Mouse (Mus musculus): ENCODE results near the gene Plekhh2. TPM values are rescaled to one million over a fixed set of nuclear protein-coding genes. Genes with fewer than 3 reads are reported as not detected.
"Not testable (repeated sequence)": the region's sequence is repeated elsewhere in the genome, so short reads cannot be mapped to it uniquely, and the experiment has no call there.

The Plekhh2 gene
- polyA plus RNA-seq, 1 experiment from 2014 or later, result 9.5 TPM

DNA sequence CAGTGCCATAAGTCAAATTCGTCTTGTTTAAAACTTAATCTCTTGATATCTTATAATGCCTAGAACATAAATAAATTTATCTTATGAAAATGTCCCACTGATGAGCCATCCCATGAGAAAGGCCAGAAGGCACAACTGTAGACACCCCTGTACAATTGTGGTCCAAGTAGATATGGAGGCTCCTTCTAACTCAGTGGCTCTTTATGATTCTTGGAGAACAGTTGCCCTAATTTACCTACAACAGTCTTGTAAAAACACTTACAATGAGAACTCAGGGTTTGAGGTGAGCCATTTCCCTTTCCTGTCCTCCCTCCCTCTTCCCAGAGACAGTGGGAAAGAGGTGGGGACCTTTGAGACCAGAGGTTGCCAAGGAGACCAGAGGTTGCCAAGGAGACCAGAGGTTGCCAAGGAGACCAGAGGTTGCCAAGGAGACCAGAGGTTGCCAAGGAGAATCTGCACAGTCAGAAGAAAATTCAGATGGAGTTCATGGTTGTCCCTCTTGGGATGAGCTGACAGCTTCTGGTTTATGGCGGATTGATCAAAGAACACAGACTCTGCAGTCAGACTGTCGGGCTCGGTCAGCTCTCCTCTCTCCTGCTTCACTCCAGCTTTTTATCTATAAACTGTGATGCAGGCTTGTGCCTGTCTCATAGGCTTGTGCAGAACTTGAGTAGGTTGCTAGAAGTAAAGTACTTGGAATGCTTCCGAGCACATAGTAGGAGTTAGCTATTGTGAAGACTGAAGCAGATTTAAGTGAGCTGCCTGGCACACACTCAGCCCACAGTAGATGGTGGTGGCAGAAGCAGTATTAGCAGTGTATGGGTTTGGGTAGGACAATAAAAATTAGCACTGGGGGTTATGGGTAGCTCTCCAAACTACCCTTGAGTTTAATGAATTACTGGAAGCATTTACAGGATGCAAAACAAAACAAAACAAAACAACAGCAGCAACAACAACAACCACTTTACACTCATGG is 39.5 kb downstream of the Plekhh2 start:
- no peak for ATAC-seq (ENCODE audit: insufficient number of reproducible peaks, low FRiP score, low TSS enrichment, low read depth)
- H3K9me3 ChIP-seq, result no peaks in the 10 kb centered on the region
- H3K9ac ChIP-seq, result no peak overlapping the region
- peaks cover 5% of the 10 kb centered on the region; the same call in 1 of the 2 replicates for H3K36me3 ChIP-seq
- H3K4me2 ChIP-seq, result no peak overlapping the region
- H3K27me3 ChIP-seq, result no peaks in the 10 kb centered on the region
- 80% methylated on average over 5 of the region's 5 CpGs for WGBS
- H3K27ac ChIP-seq, result no peak overlapping the region
- H3K4me3 ChIP-seq, result no peak overlapping the region
- no peaks in the 10 kb centered on the region for H3K4me1 ChIP-seq

DNA sequence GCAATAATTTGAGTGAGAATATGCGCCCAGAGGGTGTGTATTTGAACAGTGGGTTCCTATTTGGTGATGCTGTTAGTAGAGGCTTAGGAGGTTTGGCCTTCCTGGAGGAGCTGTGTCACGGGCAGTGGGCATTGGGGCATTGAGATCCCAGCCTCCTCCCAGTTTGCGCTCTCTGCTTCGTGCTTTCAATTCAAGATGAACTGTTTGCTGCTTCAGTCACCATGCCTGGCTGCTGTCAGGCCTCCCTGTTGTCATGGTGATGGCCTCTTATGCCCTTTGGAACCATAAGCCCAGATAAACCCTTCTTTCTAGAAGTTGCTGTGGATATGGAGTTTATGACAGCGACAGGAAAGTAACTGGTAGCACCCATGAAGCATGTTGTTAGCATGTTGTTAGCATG is 40.5 kb downstream of the Plekhh2 start:
- no peak for ATAC-seq (ENCODE audit: insufficient number of reproducible peaks, low FRiP score, low TSS enrichment, low read depth)
- Histone ChIP-seq H3K4me1 (no peaks in the 10 kb centered on the region), H3K36me3 (peaks cover 5% of the 10 kb centered on the region; the same call in 1 of the 2 replicates), H3K9me3 (no peaks in the 10 kb centered on the region), H3K9ac (no peak overlapping the region), H3K4me2 (no peak overlapping the region), H3K27me3 (no peaks in the 10 kb centered on the region), H3K27ac (no peak overlapping the region), H3K4me3 (no peak overlapping the region)
- 75% methylated on average over 5 of the region's 5 CpGs for WGBS

- H3K27ac ChIP-seq; H3K27me3 ChIP-seq; H3K4me1 ChIP-seq; ATAC-seq (ENCODE audit: insufficient number of reproducible peaks, low FRiP score, low TSS enrichment, low read depth); H3K9me3 ChIP-seq; H3K9ac ChIP-seq; H3K4me2 ChIP-seq; H3K4me3 ChIP-seq: not testable (repeated sequence)
- peaks cover 36% of the 10 kb centered on the region for H3K36me3 ChIP-seq
Observed at GRCm38 (mm10) chr17:84564264-84564663, 52.6 kb downstream of the Plekhh2 start.

- no peak for ATAC-seq (ENCODE audit: insufficient number of reproducible peaks, low FRiP score, low TSS enrichment, low read depth)
- H3K36me3 ChIP-seq, result peaks cover 31% of the 10 kb centered on the region
- no peak overlapping the region for H3K4me3 ChIP-seq
- no peaks in the 10 kb centered on the region for H3K27me3 ChIP-seq
- WGBS, result 89% methylated on average over 6 of the region's 6 CpGs
- no peak overlapping the region for H3K9ac ChIP-seq
- H3K27ac ChIP-seq, result peak overlapping the region; percentile 17; the same call in 1 of the 2 replicates
- H3K4me1 ChIP-seq, result no peaks in the 10 kb centered on the region
- no peaks in the 10 kb centered on the region for H3K9me3 ChIP-seq
- H3K4me2 ChIP-seq, result no peak overlapping the region
Observed at GRCm38 (mm10) chr17:84565762-84566161, 54.1 kb downstream of the Plekhh2 start.

GRCm38 (mm10) chr17:84566773-84567555 is 55.3 kb downstream of the Plekhh2 start:
- H3K4me3 ChIP-seq, result no peak overlapping the region
- no peak overlapping the region for H3K27ac ChIP-seq
- WGBS, result 48% methylated on average over 27 of the region's 27 CpGs
- ATAC-seq (ENCODE audit: insufficient number of reproducible peaks, low FRiP score, low TSS enrichment, low read depth), result no peak
- H3K4me2 ChIP-seq, result no peak overlapping the region
- H3K9ac ChIP-seq, result no peak overlapping the region
- no peaks in the 10 kb centered on the region for H3K4me1 ChIP-seq
- H3K27me3 ChIP-seq, result no peaks in the 10 kb centered on the region
- H3K36me3 ChIP-seq, result peaks cover 24% of the 10 kb centered on the region
- H3K9me3 ChIP-seq, result no peaks in the 10 kb centered on the region

GRCm38 (mm10) chr17:84568807-84569206 is 57.1 kb downstream of the Plekhh2 start:
- ATAC-seq (ENCODE audit: insufficient number of reproducible peaks, low FRiP score, low TSS enrichment, low read depth), result no peak

GRCm38 (mm10) chr17:84569770-84570169 is 58.1 kb downstream of the Plekhh2 start:
- peaks cover 16% of the 10 kb centered on the region; the same call in 1 of the 2 replicates for H3K36me3 ChIP-seq
- H3K9ac ChIP-seq, result no peak overlapping the region
- no peak overlapping the region for H3K27ac ChIP-seq
- no peak overlapping the region for H3K4me2 ChIP-seq
- H3K9me3 ChIP-seq, result no peaks in the 10 kb centered on the region
- 79% methylated on average over 8 of the region's 8 CpGs for WGBS
- no peak for ATAC-seq (ENCODE audit: insufficient number of reproducible peaks, low FRiP score, low TSS enrichment, low read depth)
- no peaks in the 10 kb centered on the region for H3K27me3 ChIP-seq
- no peaks in the 10 kb centered on the region for H3K4me1 ChIP-seq
- H3K4me3 ChIP-seq, result no peak overlapping the region

More at GRCm38 (mm10) chr17:84568807-84569206, 57.1 kb downstream of the Plekhh2 start:
- Histone ChIP-seq H3K4me3 (no peak overlapping the region), H3K4me2 (no peak overlapping the region), H3K9me3 (no peaks in the 10 kb centered on the region), H3K27me3 (no peaks in the 10 kb centered on the region), H3K9ac (no peak overlapping the region), H3K36me3 (peaks cover 22% of the 10 kb centered on the region), H3K4me1 (no peaks in the 10 kb centered on the region), H3K27ac (no peak overlapping the region)
- WGBS, result 90% methylated on average over 12 of the region's 12 CpGs

DNA sequence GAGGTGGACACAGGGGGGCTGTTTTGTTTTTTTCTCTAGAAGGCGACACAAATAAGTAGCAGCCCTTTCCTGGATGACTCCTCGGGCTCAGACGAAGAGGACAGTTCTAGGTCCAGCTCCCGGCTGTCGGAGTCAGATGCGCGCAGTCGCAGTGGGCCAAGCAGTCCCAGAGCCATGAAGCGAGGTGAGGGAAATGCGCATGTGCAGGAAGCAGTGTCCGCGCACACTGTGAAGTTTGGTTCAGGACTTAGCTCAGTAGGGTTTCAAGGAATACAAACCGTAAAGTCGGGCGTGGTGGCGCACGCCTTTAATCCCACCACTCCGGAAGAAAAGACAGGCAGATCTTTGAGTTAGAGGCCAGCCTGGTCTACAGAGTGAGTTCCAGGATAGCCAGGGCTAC is 59.9 kb downstream of the Plekhh2 start:
- Histone ChIP-seq H3K4me1 (no peaks in the 10 kb centered on the region), H3K4me2 (no peak overlapping the region), H3K9me3 (no peaks in the 10 kb centered on the region), H3K27ac (no peak overlapping the region), H3K36me3 (peaks cover 13% of the 10 kb centered on the region), H3K27me3 (no peaks in the 10 kb centered on the region), H3K4me3 (no peak overlapping the region), H3K9ac (no peak overlapping the region)
- no peak for ATAC-seq (ENCODE audit: insufficient number of reproducible peaks, low FRiP score, low TSS enrichment, low read depth)
- WGBS, result 77% methylated on average over 18 of the region's 18 CpGs

GRCm38 (mm10) chr17:84573305-84573704 is 61.6 kb downstream of the Plekhh2 start:
- ATAC-seq (ENCODE audit: insufficient number of reproducible peaks, low FRiP score, low TSS enrichment, low read depth), result no peak
- Histone ChIP-seq H3K9me3 (no peaks in the 10 kb centered on the region), H3K36me3 (peaks cover 24% of the 10 kb centered on the region), H3K27ac (no peak overlapping the region), H3K9ac (no peak overlapping the region), H3K4me2 (no peak overlapping the region), H3K4me3 (no peak overlapping the region), H3K27me3 (no peaks in the 10 kb centered on the region), H3K4me1 (no peaks in the 10 kb centered on the region)
- 91% methylated on average over 9 of the region's 9 CpGs for WGBS

DNA sequence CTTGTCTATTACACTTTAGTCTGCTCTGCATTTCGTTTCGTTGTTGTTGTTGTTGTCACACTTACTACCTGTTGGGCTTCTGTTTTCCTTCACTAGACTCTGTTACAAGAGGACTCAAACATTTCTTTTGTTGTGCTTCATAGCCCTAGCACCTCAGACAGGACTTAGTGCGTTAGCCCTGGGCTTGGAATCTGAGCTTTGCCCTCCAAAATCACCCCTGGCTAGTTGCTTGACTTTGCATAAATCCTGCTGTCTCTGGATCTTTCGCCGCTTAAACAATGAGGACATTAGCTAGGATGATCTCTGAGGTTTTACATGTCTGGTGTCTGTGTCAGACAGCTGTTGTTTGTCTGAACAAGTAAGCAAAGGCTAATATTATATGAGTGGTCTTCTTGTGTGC is 62.2 kb downstream of the Plekhh2 start:
- WGBS, result 84% methylated on average over 5 of the region's 5 CpGs
- H3K4me3 ChIP-seq, result no peak overlapping the region
- no peak overlapping the region; the same call in 1 of the 2 replicates for H3K27ac ChIP-seq
- peaks cover 30% of the 10 kb centered on the region for H3K36me3 ChIP-seq
- no peak overlapping the region for H3K4me2 ChIP-seq
- ATAC-seq (ENCODE audit: insufficient number of reproducible peaks, low FRiP score, low TSS enrichment, low read depth), result no peak
- H3K9me3 ChIP-seq, result no peaks in the 10 kb centered on the region
- H3K9ac ChIP-seq, result no peak overlapping the region
- H3K4me1 ChIP-seq, result no peaks in the 10 kb centered on the region
- H3K27me3 ChIP-seq, result no peaks in the 10 kb centered on the region

DNA sequence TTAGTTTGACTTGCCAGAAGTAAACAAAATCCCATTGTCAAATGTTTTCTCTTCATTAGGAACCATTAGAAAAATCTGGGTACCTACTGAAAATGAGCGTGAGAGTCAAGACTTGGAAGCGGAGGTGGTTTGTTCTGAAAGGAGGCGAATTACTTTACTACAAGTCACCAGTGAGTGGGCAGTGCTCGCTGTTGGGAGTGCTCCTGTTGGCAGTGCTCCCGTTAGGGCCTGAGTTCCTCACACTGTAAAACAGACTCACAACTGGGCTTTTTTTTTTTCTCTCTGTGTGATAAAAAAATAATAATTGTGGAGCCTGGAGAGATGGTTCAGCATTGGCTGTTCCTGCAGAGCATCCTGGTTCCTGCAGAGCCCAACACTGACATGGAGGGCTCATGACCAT is 63.4 kb downstream of the Plekhh2 start:
- Histone ChIP-seq H3K27me3 (no peaks in the 10 kb centered on the region), H3K27ac (no peak overlapping the region), H3K9me3 (no peaks in the 10 kb centered on the region), H3K4me2 (no peak overlapping the region), H3K36me3 (peaks cover 30% of the 10 kb centered on the region), H3K4me1 (peaks cover 7% of the 10 kb centered on the region; the same call in 1 of the 2 replicates), H3K9ac (no peak overlapping the region), H3K4me3 (no peak overlapping the region)
- WGBS, result 86% methylated on average over 5 of the region's 5 CpGs
- no peak for ATAC-seq (ENCODE audit: insufficient number of reproducible peaks, low FRiP score, low TSS enrichment, low read depth)
